Mouse (Mus musculus): ENCODE results near the gene Cdk19. TPM values are rescaled to one million over a fixed set of nuclear protein-coding genes. Genes with fewer than 3 reads are reported as not detected.

The Cdk19 gene
- polyA plus RNA-seq, 1 experiment from 2014 or later, result 12.0 TPM

GRCm38 (mm10) chr10:40432375-40432774 lies 93.0 kb downstream of the Cdk19 start:
- WGBS, result 95% methylated on average over 9 of the region's 9 CpGs
- H3K9ac ChIP-seq (replicated peaks), result no peak overlapping the region
- ATAC-seq (ENCODE audit: low FRiP score, low read depth), result no peak
- H3K4me1 ChIP-seq, result no peaks in the 10 kb centered on the region
- no peak overlapping the region for H3K27ac ChIP-seq (replicated peaks)
- H3K36me3 ChIP-seq, result no peaks in the 10 kb centered on the region
- no peak overlapping the region for H3K4me3 ChIP-seq
- H3K27me3 ChIP-seq, result no peaks in the 10 kb centered on the region
- H3K4me2 ChIP-seq (replicated peaks), result no peak overlapping the region
- no peaks in the 10 kb centered on the region for H3K9me3 ChIP-seq

- 0 out of 2 replicates have a peak, but pooled peaks cover 5% of the 10 kb centered on the region for H3K36me3 ChIP-seq
- no peak overlapping the region for H3K9ac ChIP-seq (replicated peaks)
- WGBS, result 91% methylated on average over 12 of the region's 12 CpGs
- no peak overlapping the region for H3K4me3 ChIP-seq
- no peak overlapping the region for H3K27ac ChIP-seq (replicated peaks)
- no peak overlapping the region for H3K4me2 ChIP-seq (replicated peaks)
- H3K27me3 ChIP-seq, result no peaks in the 10 kb centered on the region
- H3K9me3 ChIP-seq, result no peaks in the 10 kb centered on the region
- ATAC-seq (ENCODE audit: low FRiP score, low read depth), result no peak
- H3K4me1 ChIP-seq, result no peaks in the 10 kb centered on the region
Measured at GRCm38 (mm10) chr10:40435402-40435801, 96.0 kb downstream of the Cdk19 start.

- Histone ChIP-seq H3K4me3 (no peak overlapping the region), H3K36me3 (0 out of 2 replicates have a peak, but pooled peaks cover 5% of the 10 kb centered on the region), H3K4me2 (replicated peaks) (no peak overlapping the region), H3K9me3 (no peaks in the 10 kb centered on the region), H3K4me1 (0 out of 2 replicates have a peak, but pooled peaks cover 1% of the 10 kb centered on the region), H3K9ac (replicated peaks) (no peak overlapping the region), H3K27me3 (no peaks in the 10 kb centered on the region), H3K27ac (replicated peaks) (no peak overlapping the region)
- WGBS, result 92% methylated on average over 3 of the region's 3 CpGs
- ATAC-seq (ENCODE audit: low FRiP score, low read depth), result no peak
Measured at GRCm38 (mm10) chr10:40437117-40437516, 97.8 kb downstream of the Cdk19 start.

DNA sequence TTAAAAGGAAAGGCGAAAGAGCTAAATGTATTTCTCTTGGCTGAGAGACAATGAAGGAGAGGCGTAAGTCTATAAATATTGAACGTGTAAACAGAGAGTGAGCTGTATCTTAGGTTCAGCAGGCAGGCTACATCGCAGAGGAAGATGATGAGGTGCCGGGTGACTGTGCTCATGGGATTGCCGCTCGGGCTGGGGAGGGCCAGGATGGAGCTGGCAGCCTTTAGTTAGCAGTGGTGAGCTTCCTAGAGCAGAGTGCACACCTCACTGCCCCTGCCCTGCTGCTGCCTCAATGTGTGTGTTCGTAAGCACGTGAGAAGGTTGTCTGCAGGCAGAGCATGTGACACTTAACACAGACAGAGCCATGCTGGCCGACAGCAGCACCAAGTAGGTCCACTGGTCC lies 101.4 kb downstream of the Cdk19 start:
- Histone ChIP-seq H3K4me3 (no peak overlapping the region), H3K4me1 (peaks cover 23% of the 10 kb centered on the region), H3K4me2 (replicated peaks) (no peak overlapping the region), H3K9ac (replicated peaks) (no peak overlapping the region), H3K36me3 (0 out of 2 replicates have a peak, but pooled peaks cover 5% of the 10 kb centered on the region), H3K27ac (replicated peaks) (no peak overlapping the region), H3K27me3 (no peaks in the 10 kb centered on the region), H3K9me3 (no peaks in the 10 kb centered on the region)
- no peak for ATAC-seq (ENCODE audit: low FRiP score, low read depth)
- WGBS, result 84% methylated on average over 10 of the region's 10 CpGs

DNA sequence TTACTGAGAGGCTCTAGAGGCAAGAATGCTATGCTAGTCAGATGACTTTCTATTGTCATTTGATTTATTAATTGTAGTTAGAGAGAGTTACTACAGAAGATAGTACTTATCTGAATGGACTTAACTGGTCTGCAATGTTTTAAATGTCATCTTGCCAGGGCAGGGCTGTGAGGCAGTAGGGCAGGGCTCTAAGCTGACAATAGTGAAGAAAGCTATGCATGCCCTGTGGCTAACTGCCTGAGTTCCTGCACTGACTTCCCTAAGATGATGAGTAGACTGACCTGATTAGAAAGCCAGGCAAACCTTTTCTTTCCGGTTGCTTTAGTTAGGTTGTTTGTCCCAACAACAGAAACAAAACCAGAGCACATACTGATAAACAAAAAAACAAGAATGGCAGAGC lies 102.7 kb downstream of the Cdk19 start:
- ATAC-seq (ENCODE audit: low FRiP score, low read depth), result no peak
- H3K36me3 ChIP-seq, result 0 out of 2 replicates have a peak, but pooled peaks cover 5% of the 10 kb centered on the region
- no peak overlapping the region for H3K4me3 ChIP-seq
- H3K27ac ChIP-seq (replicated peaks), result no peak overlapping the region
- H3K27me3 ChIP-seq, result no peaks in the 10 kb centered on the region
- H3K4me1 ChIP-seq, result peaks cover 33% of the 10 kb centered on the region
- no peak overlapping the region for H3K9ac ChIP-seq (replicated peaks)
- no peak overlapping the region for H3K4me2 ChIP-seq (replicated peaks)
- H3K9me3 ChIP-seq, result no peaks in the 10 kb centered on the region
- WGBS, result 56% methylated on average over 1 of the region's 1 CpGs

DNA sequence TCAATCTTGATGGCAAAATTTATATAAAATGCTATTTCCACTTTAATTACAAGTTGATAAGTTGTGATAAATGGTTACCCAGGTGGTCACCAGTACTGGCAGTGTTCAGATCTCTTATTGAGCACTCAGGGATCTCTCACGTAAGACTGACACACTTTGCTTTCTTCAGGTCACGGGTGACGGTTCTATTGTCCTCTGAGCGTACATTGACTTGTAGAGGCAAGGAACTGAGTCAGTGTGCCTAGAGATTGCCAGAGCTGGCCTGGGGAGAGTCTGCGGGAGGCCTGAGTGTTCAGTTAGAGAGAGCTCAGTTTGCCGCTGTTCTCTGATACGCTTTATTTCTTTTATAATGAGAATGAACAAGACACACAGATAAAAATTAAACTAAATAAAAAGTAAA lies 104.0 kb downstream of the Cdk19 start:
- Histone ChIP-seq H3K27ac (replicated peaks) (no peak overlapping the region; the same call in 1 of the 2 replicates), H3K4me2 (replicated peaks) (peak overlapping the region; percentile 32), H3K4me1 (peaks cover 42% of the 10 kb centered on the region), H3K27me3 (no peaks in the 10 kb centered on the region), H3K4me3 (no peak overlapping the region), H3K36me3 (0 out of 2 replicates have a peak, but pooled peaks cover 2% of the 10 kb centered on the region), H3K9me3 (no peaks in the 10 kb centered on the region), H3K9ac (replicated peaks) (no peak overlapping the region)
- no peak for ATAC-seq (ENCODE audit: low FRiP score, low read depth)
- 14% methylated on average over 7 of the region's 7 CpGs for WGBS

DNA sequence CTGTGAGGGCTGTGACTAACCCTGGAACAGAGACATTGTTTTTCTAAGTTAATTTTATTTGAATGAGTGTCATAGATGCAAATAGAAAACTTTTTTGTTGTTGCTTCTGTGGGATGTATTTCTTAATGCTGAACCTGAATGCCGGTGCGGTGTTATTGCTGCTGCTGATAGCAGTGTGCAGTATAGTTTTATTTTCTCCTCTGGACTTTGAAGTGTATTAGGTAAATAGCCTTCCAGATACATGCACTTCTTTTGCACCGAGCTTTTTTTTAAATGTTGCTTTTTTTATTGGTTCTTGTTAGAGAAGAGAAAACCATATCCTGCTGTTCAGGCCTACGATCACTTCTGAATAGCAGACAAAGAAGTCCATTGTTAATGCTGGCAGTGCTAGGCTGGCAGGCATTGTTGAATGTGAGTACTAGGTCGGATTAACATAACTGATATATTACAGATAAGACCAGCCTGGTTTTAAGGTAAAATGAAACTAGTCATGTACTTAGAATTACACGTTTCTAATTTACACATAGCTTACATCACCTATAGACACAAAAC lies 104.5 kb downstream of the Cdk19 start:
- H3K27me3 ChIP-seq, result no peaks in the 10 kb centered on the region
- ATAC-seq (ENCODE audit: low FRiP score, low read depth), result peak; percentile 62; the same call in 1 of the 2 replicates
- H3K9me3 ChIP-seq, result no peaks in the 10 kb centered on the region
- H3K4me3 ChIP-seq, result no peak overlapping the region
- no peak overlapping the region; the same call in 1 of the 2 replicates for H3K27ac ChIP-seq (replicated peaks)
- 23% methylated on average over 6 of the region's 6 CpGs for WGBS
- no peaks in the 10 kb centered on the region for H3K36me3 ChIP-seq
- no peak overlapping the region for H3K9ac ChIP-seq (replicated peaks)
- peaks cover 42% of the 10 kb centered on the region for H3K4me1 ChIP-seq
- peak overlapping the region; percentile 32; the same call in 1 of the 2 replicates for H3K4me2 ChIP-seq (replicated peaks)

- Histone ChIP-seq H3K36me3 (no peaks in the 10 kb centered on the region), H3K27ac (replicated peaks) (no peak overlapping the region), H3K9me3 (no peaks in the 10 kb centered on the region), H3K4me3 (no peak overlapping the region), H3K27me3 (no peaks in the 10 kb centered on the region), H3K4me1 (peaks cover 42% of the 10 kb centered on the region), H3K4me2 (replicated peaks) (no peak overlapping the region), H3K9ac (replicated peaks) (no peak overlapping the region)
- whole genome bisulfite sequencing, result 95% methylated on average over 4 of the region's 4 CpGs
- ATAC-seq (ENCODE audit: low FRiP score, low read depth), result no peak
Measured at GRCm38 (mm10) chr10:40444586-40444985, 105.2 kb downstream of the Cdk19 start.

- Histone ChIP-seq H3K27ac (replicated peaks) (no peak overlapping the region), H3K4me3 (no peak overlapping the region), H3K9me3 (no peaks in the 10 kb centered on the region), H3K4me1 (peaks cover 42% of the 10 kb centered on the region), H3K27me3 (no peaks in the 10 kb centered on the region), H3K4me2 (replicated peaks) (no peak overlapping the region), H3K9ac (replicated peaks) (no peak overlapping the region), H3K36me3 (no peaks in the 10 kb centered on the region)
- ATAC-seq (ENCODE audit: low FRiP score, low read depth), result no peak
- WGBS, result 52% methylated on average over 3 of the region's 3 CpGs
Measured at GRCm38 (mm10) chr10:40446088-40446604, 106.8 kb downstream of the Cdk19 start.

DNA sequence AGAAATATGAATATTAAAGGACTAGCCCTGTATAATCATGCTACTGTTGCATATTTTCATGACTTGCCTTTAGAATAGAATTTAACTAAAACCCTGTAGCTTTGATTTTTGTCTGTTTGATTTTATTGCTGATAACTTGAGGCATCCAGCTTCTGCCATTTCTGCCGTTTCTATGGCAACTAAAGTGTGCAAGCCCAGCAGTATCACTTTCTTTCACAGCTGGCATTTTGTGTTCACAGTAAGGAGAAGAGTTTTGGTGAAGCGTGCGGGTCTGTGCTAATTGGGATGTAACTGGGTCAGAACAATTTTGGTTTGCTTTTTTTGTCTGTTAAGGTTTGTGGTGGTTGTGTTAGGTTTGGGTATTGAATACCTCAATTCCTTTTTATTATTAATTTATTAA lies 107.3 kb downstream of the Cdk19 start:
- no peaks in the 10 kb centered on the region for H3K9me3 ChIP-seq
- no peaks in the 10 kb centered on the region for H3K36me3 ChIP-seq
- no peak overlapping the region for H3K9ac ChIP-seq (replicated peaks)
- ATAC-seq (ENCODE audit: low FRiP score, low read depth), result no peak
- H3K4me2 ChIP-seq (replicated peaks), result no peak overlapping the region
- H3K27ac ChIP-seq (replicated peaks), result no peak overlapping the region
- H3K4me1 ChIP-seq, result peaks cover 42% of the 10 kb centered on the region
- no peak overlapping the region for H3K4me3 ChIP-seq
- H3K27me3 ChIP-seq, result no peaks in the 10 kb centered on the region
- 40% methylated on average over 3 of the region's 3 CpGs for WGBS

- Histone ChIP-seq H3K4me2 (replicated peaks) (no peak overlapping the region), H3K27ac (replicated peaks) (no peak overlapping the region), H3K9me3 (no peaks in the 10 kb centered on the region), H3K4me3 (no peak overlapping the region), H3K4me1 (peaks cover 39% of the 10 kb centered on the region), H3K27me3 (no peaks in the 10 kb centered on the region), H3K9ac (replicated peaks) (no peak overlapping the region), H3K36me3 (no peaks in the 10 kb centered on the region)
- ATAC-seq (ENCODE audit: low FRiP score, low read depth), result no peak
- 63% methylated on average over 3 of the region's 3 CpGs for WGBS
Measured at GRCm38 (mm10) chr10:40447295-40447694, 107.9 kb downstream of the Cdk19 start.

DNA sequence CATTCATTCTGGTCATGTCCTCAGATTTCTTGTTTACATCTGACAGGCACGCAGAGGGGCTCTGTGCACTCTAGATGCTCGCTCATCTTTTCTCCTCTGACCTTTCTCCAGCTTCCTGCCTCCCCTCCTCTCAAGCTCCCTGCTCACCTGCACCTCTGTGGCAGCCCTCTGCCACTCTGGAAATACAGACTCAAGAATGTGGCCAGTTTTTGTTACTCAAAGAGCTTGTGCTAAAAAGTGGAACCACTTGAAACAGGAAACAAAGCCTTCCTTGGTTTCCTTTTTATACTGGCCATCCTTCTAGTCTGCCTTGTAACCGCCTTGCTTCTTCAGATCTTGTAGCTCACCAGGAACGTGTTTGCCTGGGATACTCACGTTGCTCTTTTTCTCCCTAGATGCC lies 108.6 kb downstream of the Cdk19 start:
- no peak for ATAC-seq (ENCODE audit: low FRiP score, low read depth)
- 56% methylated on average over 5 of the region's 5 CpGs for WGBS

DNA sequence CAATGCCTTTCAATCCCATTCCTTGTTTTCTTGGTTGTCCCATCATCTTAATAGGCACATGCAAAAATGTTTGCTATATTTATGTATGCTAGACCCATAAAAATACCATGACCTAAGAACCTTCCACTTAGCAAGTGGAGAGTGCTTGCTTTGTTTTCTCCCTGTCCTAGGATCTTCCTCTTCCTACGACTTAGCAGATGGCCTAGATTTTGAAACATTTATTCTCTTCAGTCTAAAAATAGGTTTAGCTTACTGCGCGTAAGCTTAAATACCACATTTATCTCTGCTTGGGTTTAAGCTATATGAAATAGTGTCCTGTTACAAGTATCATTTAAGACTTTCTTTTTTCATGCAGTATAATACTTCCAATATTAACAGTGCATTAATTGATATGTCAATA lies 109.1 kb downstream of the Cdk19 start:
- no peaks in the 10 kb centered on the region for H3K36me3 ChIP-seq
- H3K9me3 ChIP-seq, result no peaks in the 10 kb centered on the region
- WGBS, result 92% methylated on average over 3 of the region's 3 CpGs
- no peak overlapping the region for H3K9ac ChIP-seq (replicated peaks)
- H3K27me3 ChIP-seq, result no peaks in the 10 kb centered on the region
- no peak overlapping the region for H3K27ac ChIP-seq (replicated peaks)
- no peak overlapping the region for H3K4me3 ChIP-seq
- H3K4me1 ChIP-seq, result peaks cover 34% of the 10 kb centered on the region
- H3K4me2 ChIP-seq (replicated peaks), result no peak overlapping the region
- no peak for ATAC-seq (ENCODE audit: low FRiP score, low read depth)

More for the DNA sequence above, 108.6 kb downstream of the Cdk19 start:
- Histone ChIP-seq H3K9ac (replicated peaks) (no peak overlapping the region), H3K27me3 (no peaks in the 10 kb centered on the region), H3K9me3 (no peaks in the 10 kb centered on the region), H3K4me3 (no peak overlapping the region), H3K36me3 (no peaks in the 10 kb centered on the region), H3K4me2 (replicated peaks) (no peak overlapping the region), H3K4me1 (peaks cover 39% of the 10 kb centered on the region), H3K27ac (replicated peaks) (no peak overlapping the region)
